Comparison of ENCODE assay signal across 24 mouse cellular contexts in the genomic region with DNA sequence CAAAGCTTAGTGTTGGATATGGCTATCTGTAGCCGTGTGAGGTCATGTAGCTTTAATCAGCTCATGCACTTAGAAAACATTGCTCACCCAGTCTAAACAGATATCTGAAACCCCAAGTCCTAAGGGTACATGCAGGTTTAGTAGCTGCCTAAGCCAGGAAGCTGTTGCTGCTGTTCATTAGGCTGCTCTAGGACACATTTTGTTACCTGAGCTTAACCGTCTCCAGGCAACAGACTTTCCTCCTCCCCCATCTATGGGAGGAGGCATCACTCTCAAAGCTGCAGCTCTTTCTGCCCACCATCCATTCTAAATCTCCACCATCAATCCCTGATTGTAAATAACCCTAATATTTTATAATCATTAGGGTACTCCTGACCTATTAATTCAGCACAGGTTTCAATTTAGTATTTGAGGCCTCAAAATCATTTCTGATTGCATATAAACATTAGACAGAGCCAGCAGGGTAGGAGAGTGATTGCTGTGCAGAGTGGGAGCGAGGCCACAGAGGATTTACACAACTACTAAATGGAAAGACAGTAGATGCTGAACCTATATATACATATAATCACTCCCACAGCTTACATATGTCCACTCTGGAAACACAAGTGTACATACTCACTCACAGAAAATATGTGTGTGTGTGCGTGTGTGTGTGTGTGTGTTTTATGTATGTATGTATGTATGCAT.
DNase-seq lines count a peak whose midpoint lies in the region; ATAC-seq and TF ChIP-seq lines count a peak whose summit lies in the region.
"Had no signal": no experiment of that assay in that cellular context is flagged by ENCODE, and none has a peak within 500 bp of the region (broad histone marks: within the 10 kb centered on the region; RNA-seq: fewer than 3 reads in every experiment).

No protein-coding gene starts in this region.

- H3K9ac ChIP-seq in hindbrain, embryonic 13.5 days: no peak overlapping the region
- no peak overlapping the region for H3K9ac ChIP-seq in hindbrain, embryonic 12.5 days
- H3K9ac ChIP-seq in midbrain, embryonic 15.5 days: no peak overlapping the region
- no peak overlapping the region for H3K9ac ChIP-seq in midbrain, embryonic 13.5 days (replicated peaks)
- no peak overlapping the region for H3K9ac ChIP-seq in midbrain, postnatal 0 days (replicated peaks; ENCODE audit: low read length, poor library complexity, severe bottlenecking)
- H3K9ac ChIP-seq: embryonic facial prominence, embryonic 12.5 days; heart, embryonic 15.5 days; intestine, embryonic 15.5 days; limb, embryonic 12.5 days; liver, embryonic 12.5 days; midbrain, embryonic 12.5 days had no signal

- no peak for TF ChIP-seq CTCF in midbrain, postnatal 0 days (IDR thresholded peaks at IDR 0.05)
- no peak for TF ChIP-seq CTCF in left cerebral cortex, adult 2 months (IDR thresholded peaks at IDR 0.05)

- ATAC-seq in hindbrain, embryonic 13.5 days (ENCODE audit: low FRiP score): no peak
- ATAC-seq in hindbrain, embryonic 12.5 days (ENCODE audit: low FRiP score): no peak
- ATAC-seq in midbrain, embryonic 15.5 days (replicated peaks): peak; percentile 91
- no peak for ATAC-seq in midbrain, embryonic 13.5 days
- ATAC-seq in midbrain, postnatal 0 days (ENCODE audit: low FRiP score): peak; percentile 52; the same call in 1 of the 2 replicates
- ATAC-seq: intestine, embryonic 15.5 days; liver, embryonic 12.5 days had no signal

- 0 out of 2 replicates have a peak overlapping the region, but pooled peaks have one; percentile 23 for H3K27ac ChIP-seq in hindbrain, embryonic 13.5 days
- no peak overlapping the region for H3K27ac ChIP-seq in hindbrain, embryonic 12.5 days
- H3K27ac ChIP-seq in midbrain, embryonic 15.5 days: peak overlapping the region; percentile 29; the same call in 1 of the 2 replicates
- H3K27ac ChIP-seq in midbrain, embryonic 13.5 days: no peak overlapping the region
- H3K27ac ChIP-seq in midbrain, postnatal 0 days (ENCODE audit: low read depth, low read length): peak overlapping the region; percentile 43
- H3K27ac ChIP-seq in left cerebral cortex, adult 2 months: no peak overlapping the region
- H3K27ac ChIP-seq: embryonic facial prominence, embryonic 12.5 days; gastrocnemius, adult 2 months; heart, embryonic 15.5 days; intestine, embryonic 15.5 days; limb, embryonic 12.5 days; liver, embryonic 12.5 days; midbrain, embryonic 12.5 days had no signal

- peak; percentile 1 for DNase-seq in embryo, embryonic 11 days
- peak; percentile 6 for DNase-seq in midbrain, postnatal 0 days (ENCODE audit: low spot score)
- DNase-seq in left cerebral cortex, adult 2 months (ENCODE audit: extremely low spot score in 1 of 2, low spot score in 2 of 2): no peak
- DNase-seq: adrenal gland, adult 2 months; cerebellum, adult 18-20 months; cerebellum, postnatal 25 days; gastrocnemius, adult 2 months; heart, postnatal 36 days; kidney, adult 8-10 months; kidney, postnatal 10 days; lung, adult 18-20 months; lung, postnatal 10 days; right cerebral cortex, postnatal 25 days had no signal

- no peaks in the 10 kb centered on the region for H3K4me1 ChIP-seq in hindbrain, embryonic 13.5 days (replicated peaks)
- H3K4me1 ChIP-seq in hindbrain, embryonic 12.5 days: no peaks in the 10 kb centered on the region
- no peaks in the 10 kb centered on the region for H3K4me1 ChIP-seq in midbrain, embryonic 15.5 days
- H3K4me1 ChIP-seq in midbrain, embryonic 13.5 days (replicated peaks): no peaks in the 10 kb centered on the region
- no peaks in the 10 kb centered on the region for H3K4me1 ChIP-seq in midbrain, postnatal 0 days (ENCODE audit: insufficient read depth, low read length)
- H3K4me1 ChIP-seq: embryonic facial prominence, embryonic 12.5 days; heart, embryonic 15.5 days; intestine, embryonic 15.5 days; limb, embryonic 12.5 days; liver, embryonic 12.5 days; midbrain, embryonic 12.5 days had no signal

- H3K9me3 ChIP-seq in hindbrain, embryonic 13.5 days: no peaks in the 10 kb centered on the region
- H3K9me3 ChIP-seq in hindbrain, embryonic 12.5 days (replicated peaks): no peaks in the 10 kb centered on the region
- no peaks in the 10 kb centered on the region for H3K9me3 ChIP-seq in midbrain, embryonic 15.5 days
- no peaks in the 10 kb centered on the region for H3K9me3 ChIP-seq in midbrain, embryonic 13.5 days
- no peaks in the 10 kb centered on the region for H3K9me3 ChIP-seq in midbrain, postnatal 0 days (ENCODE audit: low read length)
- H3K9me3 ChIP-seq: embryonic facial prominence, embryonic 12.5 days; heart, embryonic 15.5 days; intestine, embryonic 15.5 days; limb, embryonic 12.5 days; liver, embryonic 12.5 days; midbrain, embryonic 12.5 days had no signal

- H3K4me3 ChIP-seq in hindbrain, embryonic 13.5 days: no peak overlapping the region
- H3K4me3 ChIP-seq in hindbrain, embryonic 12.5 days: no peak overlapping the region
- H3K4me3 ChIP-seq in midbrain, embryonic 15.5 days: no peak overlapping the region
- no peak overlapping the region for H3K4me3 ChIP-seq in midbrain, embryonic 13.5 days (replicated peaks)
- H3K4me3 ChIP-seq in midbrain, postnatal 0 days (ENCODE audit: low read depth, low read length): no peak overlapping the region
- no peak overlapping the region for H3K4me3 ChIP-seq in left cerebral cortex, adult 2 months
- H3K4me3 ChIP-seq: embryonic facial prominence, embryonic 12.5 days; erythroblast, embryonic 14.5 days; gastrocnemius, adult 2 months; heart, embryonic 15.5 days; intestine, embryonic 15.5 days; limb, embryonic 12.5 days; liver, embryonic 12.5 days; midbrain, embryonic 12.5 days had no signal

- intact Hi-C loops in left cerebral cortex, adult 2 months (cut with DNase I): no loop called here

- no peak overlapping the region for H3K4me2 ChIP-seq in hindbrain, embryonic 13.5 days
- H3K4me2 ChIP-seq in hindbrain, embryonic 12.5 days (replicated peaks): no peak overlapping the region
- no peak overlapping the region for H3K4me2 ChIP-seq in midbrain, embryonic 15.5 days
- no peak overlapping the region for H3K4me2 ChIP-seq in midbrain, embryonic 13.5 days (replicated peaks)
- no peak overlapping the region for H3K4me2 ChIP-seq in midbrain, postnatal 0 days (ENCODE audit: low read depth, low read length, poor library complexity, severe bottlenecking)
- H3K4me2 ChIP-seq: embryonic facial prominence, embryonic 12.5 days; heart, embryonic 15.5 days; intestine, embryonic 15.5 days; limb, embryonic 12.5 days; liver, embryonic 12.5 days; midbrain, embryonic 12.5 days had no signal

- 69% methylated on average over 4 of the region's 4 CpGs for WGBS in hindbrain, embryonic 13.5 days
- WGBS in hindbrain, embryonic 12.5 days: 72% methylated on average over 4 of the region's 4 CpGs
- 61% methylated on average over 4 of the region's 4 CpGs for WGBS in midbrain, embryonic 15.5 days
- 74% methylated on average over 4 of the region's 4 CpGs for WGBS in midbrain, embryonic 13.5 days
- 66% methylated on average over 4 of the region's 4 CpGs for WGBS in midbrain, postnatal 0 days

- no peaks in the 10 kb centered on the region for H3K27me3 ChIP-seq in hindbrain, embryonic 13.5 days
- no peaks in the 10 kb centered on the region for H3K27me3 ChIP-seq in hindbrain, embryonic 12.5 days
- H3K27me3 ChIP-seq in midbrain, embryonic 15.5 days (replicated peaks): no peaks in the 10 kb centered on the region
- H3K27me3 ChIP-seq in midbrain, embryonic 13.5 days: no peaks in the 10 kb centered on the region
- no peaks in the 10 kb centered on the region for H3K27me3 ChIP-seq in midbrain, postnatal 0 days (ENCODE audit: insufficient read depth, low read length)
- H3K27me3 ChIP-seq: embryonic facial prominence, embryonic 12.5 days; heart, embryonic 15.5 days; intestine, embryonic 15.5 days; limb, embryonic 12.5 days; liver, embryonic 12.5 days; midbrain, embryonic 12.5 days had no signal

- no peaks in the 10 kb centered on the region for H3K36me3 ChIP-seq in hindbrain, embryonic 13.5 days
- H3K36me3 ChIP-seq in hindbrain, embryonic 12.5 days: no peaks in the 10 kb centered on the region
- H3K36me3 ChIP-seq in midbrain, embryonic 15.5 days (replicated peaks): no peaks in the 10 kb centered on the region
- H3K36me3 ChIP-seq in midbrain, embryonic 13.5 days: no peaks in the 10 kb centered on the region
- H3K36me3 ChIP-seq in midbrain, postnatal 0 days (ENCODE audit: insufficient read depth, low read length): no peaks in the 10 kb centered on the region
- H3K36me3 ChIP-seq: embryonic facial prominence, embryonic 12.5 days; heart, embryonic 15.5 days; intestine, embryonic 15.5 days; limb, embryonic 12.5 days; liver, embryonic 12.5 days; midbrain, embryonic 12.5 days had no signal

Comparison
In these comparisons a context has a peak if more than half of its experiments do, and no peak if none do; other contexts are left out.
1. ATAC-seq: peak in midbrain, embryonic 15.5 days (single experiment) and midbrain, postnatal 0 days (single experiment); none in hindbrain, embryonic 13.5 days (single experiment), hindbrain, embryonic 12.5 days (single experiment) and midbrain, embryonic 13.5 days (single experiment).
2. H3K27ac ChIP-seq: peak in hindbrain, embryonic 13.5 days (single experiment), midbrain, embryonic 15.5 days (single experiment) and midbrain, postnatal 0 days (single experiment); none in hindbrain, embryonic 12.5 days (single experiment), midbrain, embryonic 13.5 days (single experiment) and left cerebral cortex, adult 2 months (single experiment).
3. DNase-seq: peak in embryo, embryonic 11 days (single experiment) and midbrain, postnatal 0 days (single experiment); none in left cerebral cortex, adult 2 months (0 of 2).